Mouse (Mus musculus) bone marrow macrophage, adult 2 months (primary cell): Measurements from ENCODE around the gene Babam2. TPM values are rescaled to one million over a fixed set of nuclear protein-coding genes. Genes with fewer than 3 reads are reported as not detected.

Experiments used
- H3K27ac ChIP-seq: 2 replicates; pipeline ENCODE4 v1.5.1; 2012; ENCODE audit warnings: low read depth, low read length; ENCODE audit not compliant: insufficient read depth
- H3K4me1 ChIP-seq: 2 replicates; pipeline ENCODE4 v1.6.1; 2012; ENCODE audit warnings: low read length; ENCODE audit not compliant: control insufficient read depth, insufficient read depth
- H3K4me3 ChIP-seq: 2 replicates; pipeline ENCODE4 v1.5.1; 2012; ENCODE audit warnings: mild to moderate bottlenecking, low read length, moderate library complexity; ENCODE audit not compliant: insufficient read depth
- CTCF ChIP-seq: IDR thresholded peaks from 2 replicates; pipeline ENCODE4 v1.5.1; 2012; ENCODE audit warnings: low read depth, mild to moderate bottlenecking, low read length, moderate library complexity
- POLR2A ChIP-seq: IDR thresholded peaks from 2 replicates; pipeline ENCODE4 v1.6.1; 2012; ENCODE audit warnings: mild to moderate bottlenecking, low read depth, low read length, borderline replicate concordance
- polyA plus RNA-seq: library from polyadenylated mRNA; stranded (reverse); fragments of >200 nt; gene quantifications from 2 replicates; pipeline ENCODE4 v1.2.4, GENCODE M21; 2012; ENCODE audit not compliant: missing spikeins, insufficient read depth, insufficient read length

The Babam2 gene
- polyA plus RNA-seq, 1 experiment, result 69.4 TPM

DNA sequence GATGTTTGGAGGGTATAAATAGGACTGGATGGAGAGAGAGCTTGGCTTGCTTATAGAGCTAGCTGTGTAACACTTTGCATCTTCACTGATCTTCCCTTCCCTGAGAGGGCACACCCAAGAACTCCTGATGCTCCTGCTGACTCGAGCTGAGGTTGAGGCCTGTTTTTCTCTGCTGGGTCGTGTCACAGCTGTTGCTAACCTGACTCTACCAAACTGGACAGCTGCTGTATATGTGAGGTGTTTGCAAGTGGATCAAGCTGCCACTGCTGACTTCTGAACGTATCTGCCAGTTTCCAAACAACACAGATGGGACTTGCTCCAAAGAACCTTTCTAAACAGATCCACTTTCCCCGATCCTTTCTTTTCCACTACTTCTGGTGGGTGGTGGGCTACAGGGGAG lies 9.3 kb downstream of the Babam2 start:
- TF ChIP-seq CTCF, result no peak
- no peak for TF ChIP-seq POLR2A
- Histone ChIP-seq H3K4me3 (no peak overlapping the region), H3K4me1 (no peaks in the 10 kb centered on the region)

DNA sequence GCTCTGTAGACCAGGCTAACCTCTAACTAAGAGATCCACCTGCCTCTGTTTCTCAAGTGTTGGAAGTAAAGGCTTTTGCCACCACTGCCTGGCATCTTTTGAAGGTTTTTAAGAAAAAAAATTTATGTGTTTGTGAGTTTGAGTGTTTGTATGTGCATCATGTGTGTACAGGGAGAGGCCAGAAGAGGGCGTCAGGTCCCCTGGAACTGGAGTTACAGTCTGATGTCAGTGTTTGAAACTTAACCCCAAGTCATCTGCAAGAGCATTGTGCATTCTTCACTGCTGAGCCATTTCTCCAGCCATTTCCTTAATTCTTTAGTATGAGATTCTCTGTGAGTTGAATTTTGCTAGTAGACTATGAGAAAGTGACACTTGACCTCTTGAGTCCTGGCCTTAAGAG lies 11.9 kb downstream of the Babam2 start:
- H3K4me1 ChIP-seq, result peaks cover 7% of the 10 kb centered on the region

More for the DNA sequence above, 9.3 kb downstream of the Babam2 start:
- H3K27ac ChIP-seq, result no peak overlapping the region

DNA sequence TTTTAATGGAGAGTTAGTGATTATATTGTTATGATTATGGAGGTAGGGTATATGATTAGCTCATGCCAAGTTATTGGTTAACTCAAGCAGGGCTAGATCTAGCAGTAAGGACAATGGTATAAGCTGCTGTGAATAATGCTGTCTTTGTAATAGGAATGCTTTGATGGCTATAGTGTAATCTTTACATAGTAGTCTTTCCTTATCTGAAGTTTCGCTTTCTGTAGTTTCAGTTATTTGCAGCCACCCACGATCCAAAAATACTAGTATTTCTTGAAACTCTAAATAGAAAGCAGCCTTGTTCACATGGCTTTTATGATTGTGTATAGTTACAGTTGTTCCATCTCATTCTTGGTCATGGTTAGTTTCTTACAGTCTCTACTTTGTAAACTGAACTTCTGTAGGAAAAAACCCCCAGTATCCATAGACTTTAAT lies 15.8 kb downstream of the Babam2 start:
- no peak for TF ChIP-seq CTCF
- TF ChIP-seq POLR2A, result no peak
- H3K27ac ChIP-seq, result no peak overlapping the region
- peaks cover 7% of the 10 kb centered on the region for H3K4me1 ChIP-seq
- H3K4me3 ChIP-seq, result no peak overlapping the region

More for the DNA sequence above, 11.9 kb downstream of the Babam2 start:
- Histone ChIP-seq H3K4me3 (no peak overlapping the region), H3K27ac (no peak overlapping the region)
- TF ChIP-seq CTCF (no peak), POLR2A (no peak)

DNA sequence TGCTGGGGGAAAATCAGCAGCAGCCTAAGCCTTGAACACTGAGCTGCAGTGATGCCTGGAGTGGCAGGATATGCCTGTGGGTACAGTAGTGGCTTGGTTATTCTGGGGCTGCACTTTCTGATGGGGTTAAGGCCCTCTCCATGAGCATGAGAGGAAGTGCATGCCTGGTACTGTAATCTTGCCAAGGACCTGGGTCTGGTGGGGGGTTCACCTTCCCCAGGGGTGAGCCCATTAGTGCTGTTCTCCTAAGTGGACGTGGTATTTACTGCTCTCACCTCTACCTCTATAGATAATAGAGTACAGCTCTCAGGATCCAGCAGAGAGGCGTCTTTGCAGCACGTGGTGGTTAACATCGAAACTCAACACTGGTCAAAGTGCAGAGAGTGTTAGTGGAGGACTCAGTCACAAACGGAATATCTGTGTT lies 16.4 kb downstream of the Babam2 start:
- Histone ChIP-seq H3K4me1 (peaks cover 7% of the 10 kb centered on the region), H3K27ac (no peak overlapping the region), H3K4me3 (no peak overlapping the region)
- no peak for TF ChIP-seq CTCF
- TF ChIP-seq POLR2A, result no peak

DNA sequence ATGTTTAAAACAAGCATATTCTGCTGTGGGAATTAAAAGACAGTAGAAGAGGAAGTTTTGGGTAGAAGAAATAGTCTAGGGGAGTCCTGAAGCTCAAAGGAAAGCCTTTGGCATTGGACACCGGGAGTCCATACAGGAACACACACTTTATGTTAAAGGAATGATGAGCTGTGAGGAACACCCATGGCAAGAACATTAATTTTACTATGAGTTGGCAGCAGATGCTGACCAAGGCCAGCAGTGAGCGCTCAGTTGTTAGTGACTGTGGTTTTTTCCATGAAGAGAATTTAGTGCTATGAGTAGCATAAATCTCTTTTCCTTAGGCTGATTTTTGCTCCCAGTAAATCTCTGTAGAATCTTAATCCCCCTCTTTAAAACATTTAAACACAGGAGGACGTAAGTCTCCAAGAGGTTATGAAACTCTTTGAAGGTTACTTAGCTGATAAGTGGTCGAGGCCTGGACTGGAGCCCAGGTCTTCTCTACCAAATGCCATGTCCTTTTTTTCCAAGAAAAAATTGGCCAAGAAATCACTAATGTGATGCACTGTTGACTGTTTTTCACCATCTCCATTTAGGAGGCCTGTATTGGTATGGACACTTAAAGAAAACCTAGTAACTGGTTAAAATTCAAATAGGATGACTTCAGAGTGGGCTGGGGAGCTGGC lies 18.1 kb downstream of the Babam2 start:
- H3K27ac ChIP-seq, result no peak overlapping the region
- TF ChIP-seq CTCF (no peak), POLR2A (no peak)
- no peak overlapping the region for H3K4me3 ChIP-seq
- H3K4me1 ChIP-seq, result peaks cover 7% of the 10 kb centered on the region

DNA sequence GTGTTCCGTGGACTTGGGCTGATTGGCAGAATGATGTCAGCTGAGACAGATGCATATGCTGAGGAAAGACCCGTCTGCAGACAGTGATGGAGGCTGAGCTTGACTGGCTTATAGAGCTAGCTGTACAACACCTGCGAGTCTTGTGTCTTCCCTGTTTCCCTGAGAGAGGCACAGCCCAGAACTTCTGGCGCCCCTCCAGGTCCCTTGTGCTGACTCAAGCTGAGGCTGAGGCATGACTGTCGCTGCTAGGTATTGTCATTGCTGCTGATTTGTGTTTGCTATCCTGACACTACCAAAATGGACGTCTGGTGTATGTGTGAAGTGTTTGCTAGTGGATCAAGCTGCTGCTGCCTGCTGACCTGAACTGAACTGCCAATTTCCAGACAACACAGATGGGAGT lies 27.0 kb downstream of the Babam2 start:
- TF ChIP-seq CTCF (no peak), POLR2A (no peak)

DNA sequence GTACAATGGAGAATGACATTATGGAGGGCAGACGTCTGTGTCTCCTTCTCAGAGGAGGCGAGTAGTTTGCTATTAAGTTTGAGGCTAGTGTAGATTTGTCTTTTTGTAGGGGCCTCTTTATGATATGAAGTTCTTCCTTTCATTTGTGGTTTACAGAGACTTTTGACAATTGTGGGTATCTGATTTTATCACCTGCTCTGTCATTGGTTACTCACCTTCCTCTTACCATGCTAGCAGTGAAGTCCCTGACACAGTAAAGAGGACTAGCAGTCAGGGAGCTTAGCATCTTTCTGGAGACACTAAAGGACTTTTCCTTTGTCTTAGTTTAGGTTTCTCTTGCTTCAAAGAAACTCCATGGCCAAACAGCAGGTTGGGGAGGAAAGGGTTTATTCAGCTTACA lies 28.4 kb downstream of the Babam2 start:
- Histone ChIP-seq H3K27ac (no peak overlapping the region), H3K4me1 (peaks cover 16% of the 10 kb centered on the region), H3K4me3 (no peak overlapping the region)
- TF ChIP-seq POLR2A (no peak), CTCF (no peak)

More for the DNA sequence above, 27.0 kb downstream of the Babam2 start:
- no peak overlapping the region for H3K4me3 ChIP-seq
- H3K27ac ChIP-seq, result no peak overlapping the region
- H3K4me1 ChIP-seq, result peaks cover 14% of the 10 kb centered on the region

DNA sequence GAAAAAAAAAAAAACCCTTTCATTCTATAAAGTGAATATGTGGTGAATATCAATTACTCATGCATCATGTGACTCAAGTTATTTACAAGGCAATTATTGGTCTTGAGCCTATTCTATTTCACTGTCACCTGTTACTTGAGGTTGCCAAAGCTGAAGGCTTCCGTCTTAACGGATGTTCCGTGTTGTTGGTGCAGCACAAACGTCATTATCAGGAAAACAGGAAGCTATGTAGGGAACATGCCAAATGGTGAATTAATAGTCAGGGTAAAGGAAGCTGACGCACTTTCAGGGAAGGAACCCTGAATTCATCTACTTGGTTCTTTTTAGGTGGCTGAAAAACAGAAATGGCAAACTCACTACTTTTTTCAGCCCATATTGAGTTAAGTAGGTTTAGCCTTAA lies 30.0 kb downstream of the Babam2 start:
- Histone ChIP-seq H3K4me1 (peaks cover 16% of the 10 kb centered on the region), H3K27ac (no peak overlapping the region), H3K4me3 (no peak overlapping the region)
- TF ChIP-seq POLR2A, result no peak
- no peak for TF ChIP-seq CTCF

DNA sequence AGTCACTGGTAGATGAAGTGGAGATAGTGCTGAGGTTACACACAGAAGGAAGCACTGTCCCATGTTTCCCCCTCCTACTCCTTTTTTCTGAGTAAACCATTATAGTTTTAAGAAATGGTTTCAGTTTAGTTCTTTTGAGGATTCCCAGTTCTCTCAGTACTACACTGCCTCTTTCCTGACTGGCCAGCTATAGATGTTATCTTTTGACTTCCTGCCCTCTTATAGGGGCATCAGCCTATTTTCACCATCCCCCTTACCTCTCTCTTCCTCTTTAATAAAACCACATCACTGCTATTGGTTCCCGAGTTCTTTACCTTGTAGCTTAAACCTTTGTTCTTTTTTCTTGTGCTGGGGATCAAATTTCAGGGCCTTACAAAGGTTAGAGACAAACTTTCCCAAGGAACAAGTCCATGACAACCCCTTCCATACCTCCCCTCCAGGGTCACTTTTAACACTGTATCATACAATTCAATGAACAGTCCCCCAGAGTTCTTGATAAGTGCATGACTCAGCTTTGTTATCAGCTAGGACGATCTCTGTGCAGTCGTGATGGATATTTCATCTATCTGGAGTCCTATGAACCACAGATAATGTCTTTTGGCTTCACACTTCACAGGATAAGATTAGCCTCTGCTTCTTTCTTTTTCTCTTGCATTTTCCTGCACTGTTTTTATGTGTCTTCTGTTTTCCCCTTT lies 35.3 kb downstream of the Babam2 start:
- no peak for TF ChIP-seq CTCF
- TF ChIP-seq POLR2A, result no peak
- H3K4me3 ChIP-seq, result no peak overlapping the region
- H3K4me1 ChIP-seq, result peaks cover 13% of the 10 kb centered on the region
- no peak overlapping the region for H3K27ac ChIP-seq

DNA sequence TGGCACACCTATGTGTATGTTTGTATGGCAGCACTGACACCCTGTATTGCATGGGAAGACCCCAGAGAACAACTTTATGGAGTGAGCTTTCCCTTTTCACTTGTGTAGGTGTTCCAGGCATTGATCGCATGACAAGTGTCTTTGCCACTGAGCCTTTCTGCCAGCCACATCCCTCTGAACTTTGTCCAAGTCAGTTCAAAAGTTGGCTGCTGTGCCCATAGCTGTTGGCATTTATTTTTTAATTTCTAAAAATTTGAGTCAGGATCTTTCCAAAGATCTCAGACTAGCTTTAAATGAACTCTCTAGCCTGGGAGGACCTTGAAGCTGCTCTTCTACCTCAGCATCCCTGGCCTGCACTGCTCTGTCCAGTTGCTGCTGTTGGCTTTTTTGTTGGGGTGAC lies 44.4 kb downstream of the Babam2 start:
- no peaks in the 10 kb centered on the region for H3K4me1 ChIP-seq
- H3K27ac ChIP-seq, result no peak overlapping the region
- no peak overlapping the region for H3K4me3 ChIP-seq
- TF ChIP-seq CTCF (no peak), POLR2A (no peak)
